Mouse (Mus musculus): ENCODE measurements around the gene Psmd7. TPM values are rescaled to one million over a fixed set of nuclear protein-coding genes. Genes with fewer than 3 reads are reported as not detected.
A peak's percentile ranks its signal among the peaks of the same experiment; 100 is the strongest.

Psmd7 gene
- total RNA-seq, 2 experiments from 2014 or later: 108 to 113 TPM

GRCm38 (mm10) chr8:107578541-107578940 lies 9.7 kb downstream of the Psmd7 start:
- peak in 1 of 2 experiments; percentile 42 for DNase-seq (ENCODE audit: low spot score in 2 of 2)

GRCm38 (mm10) chr8:107578132-107578531 lies 10.1 kb downstream of the Psmd7 start:
- no peak for DNase-seq (ENCODE audit: low spot score in 2 of 2)

- no peak for DNase-seq (ENCODE audit: low spot score in 2 of 2)
These were observed 10.6 kb downstream of the Psmd7 start for GRCm38 (mm10) chr8:107577640-107578039.

GRCm38 (mm10) chr8:107576702-107577101 lies 11.6 kb downstream of the Psmd7 start:
- DNase-seq (ENCODE audit: low spot score in 2 of 2): peak; percentile 74 to 94

GRCm38 (mm10) chr8:107574771-107575170 lies 13.5 kb downstream of the Psmd7 start:
- no peak for DNase-seq (ENCODE audit: low spot score in 2 of 2)

GRCm38 (mm10) chr8:107572497-107572896 lies 15.8 kb downstream of the Psmd7 start:
- DNase-seq (ENCODE audit: low spot score in 2 of 2): peak in 1 of 2 experiments; percentile 66

- DNase-seq (ENCODE audit: low spot score in 2 of 2): no peak
These were observed 16.7 kb downstream of the Psmd7 start for GRCm38 (mm10) chr8:107571486-107572135.

GRCm38 (mm10) chr8:107571046-107571445 lies 17.2 kb downstream of the Psmd7 start:
- DNase-seq (ENCODE audit: low spot score in 2 of 2): no peak

- DNase-seq (ENCODE audit: low spot score in 2 of 2): no peak
These were observed 26.1 kb downstream of the Psmd7 start for GRCm38 (mm10) chr8:107562164-107562563.

- DNase-seq (ENCODE audit: low spot score in 2 of 2): no peak
These were observed 27.3 kb downstream of the Psmd7 start for GRCm38 (mm10) chr8:107560820-107561536.

GRCm38 (mm10) chr8:107556511-107556936 lies 31.7 kb downstream of the Psmd7 start:
- DNase-seq (ENCODE audit: low spot score in 2 of 2): no peak

- no peak for DNase-seq (ENCODE audit: low spot score in 2 of 2)
These were observed 33.0 kb downstream of the Psmd7 start for GRCm38 (mm10) chr8:107555231-107555630.

GRCm38 (mm10) chr8:107552234-107552633 lies 36.0 kb downstream of the Psmd7 start:
- DNase-seq (ENCODE audit: low spot score in 2 of 2): no peak

- DNase-seq (ENCODE audit: low spot score in 2 of 2): no peak
These were observed 41.4 kb downstream of the Psmd7 start for GRCm38 (mm10) chr8:107546817-107547216.

- peak; percentile 59 to 77 for DNase-seq (ENCODE audit: low spot score in 2 of 2)
These were observed 42.1 kb downstream of the Psmd7 start for GRCm38 (mm10) chr8:107546154-107546553.

GRCm38 (mm10) chr8:107545621-107546152 lies 42.6 kb downstream of the Psmd7 start:
- DNase-seq (ENCODE audit: low spot score in 2 of 2): no peak

- no peak for DNase-seq (ENCODE audit: low spot score in 2 of 2)
These were observed 43.6 kb downstream of the Psmd7 start for GRCm38 (mm10) chr8:107544651-107545174.

- DNase-seq (ENCODE audit: low spot score in 2 of 2): no peak
These were observed 44.1 kb downstream of the Psmd7 start for GRCm38 (mm10) chr8:107544211-107544610.

GRCm38 (mm10) chr8:107543714-107544113 lies 44.5 kb downstream of the Psmd7 start:
- no peak for DNase-seq (ENCODE audit: low spot score in 2 of 2)

GRCm38 (mm10) chr8:107542151-107542550 lies 46.1 kb downstream of the Psmd7 start:
- DNase-seq (ENCODE audit: low spot score in 2 of 2): no peak

- no peak for DNase-seq (ENCODE audit: low spot score in 2 of 2)
These were observed 46.9 kb downstream of the Psmd7 start for GRCm38 (mm10) chr8:107541369-107541768.

- DNase-seq (ENCODE audit: low spot score in 2 of 2): no peak
These were observed 47.6 kb downstream of the Psmd7 start for GRCm38 (mm10) chr8:107540623-107541022.
